Mouse (Mus musculus): ENCODE measurements at regions not wholly inside any gene's neighbourhood (a gene's known extent, or its start where the extent isn't known, plus 50 kb on each side); places are given as distances from the start of the nearest gene placed in this dataset.

GRCm38 (mm10) chr16:24202653-24203052 is 190.7 kb upstream of the Lpp start:
- TF ChIP-seq CTCF (IDR thresholded peaks at IDR 0.05; ENCODE audit: low read depth) (no peak), EP300 (IDR thresholded peaks at IDR 0.05; ENCODE audit: low read depth) (no peak)

All from liver, embryonic 14.5 days (tissue).